Mouse (Mus musculus): ENCODE measurements around the gene Best2. TPM values are rescaled to one million over a fixed set of nuclear protein-coding genes. Genes with fewer than 3 reads are reported as not detected.
A peak's percentile ranks its signal among the peaks of the same experiment; 100 is the strongest.

Gene Best2
- total and polyA plus RNA-seq, 2 experiments from 2014 or later: not detected

GRCm38 (mm10) chr8:85035165-85035727, 20.9 kb upstream of the Best2 start:
- Histone ChIP-seq H3K36me3 (replicated peaks; ENCODE audit: control insufficient read depth, insufficient read depth, low read length) (peaks cover 25% of the 10 kb centered on the region), H3K9ac (replicated peaks; ENCODE audit: low read depth, low read length) (peak overlapping the region; percentile 94), H3K4me2 (ENCODE audit: low read depth, low read length) (peak overlapping the region; percentile 97), H3K9me3 (replicated peaks; ENCODE audit: control insufficient read depth, low read length) (no peaks in the 10 kb centered on the region), H3K27me3 (ENCODE audit: control insufficient read depth, insufficient read depth, low read length) (no peaks in the 10 kb centered on the region), H3K4me1 (ENCODE audit: control insufficient read depth, insufficient read depth) (peaks cover 14% of the 10 kb centered on the region), H3K4me3 (ENCODE audit: low read depth, low read length) (peak overlapping the region; percentile 76), H3K27ac (ENCODE audit: low read depth) (peak overlapping the region; percentile 96)
- 8% methylated on average over 12 of the region's 12 CpGs for whole genome bisulfite sequencing
- ATAC-seq (ENCODE audit: insufficient read depth, low read depth) (no peak), DNase-seq (ENCODE audit: low spot score) (no peak)
- no peak for TF ChIP-seq CTCF (IDR thresholded peaks at IDR 0.05; ENCODE audit: low read depth)
- no peak for TF ChIP-seq EP300 (IDR thresholded peaks at IDR 0.05; ENCODE audit: low read depth)

GRCm38 (mm10) chr8:85034764-85035163, 20.4 kb upstream of the Best2 start:
- H3K4me2 ChIP-seq (ENCODE audit: low read depth, low read length): peak overlapping the region; percentile 97
- no peak overlapping the region for H3K27ac ChIP-seq (ENCODE audit: low read depth)
- H3K9ac ChIP-seq (replicated peaks; ENCODE audit: low read depth, low read length): peak overlapping the region; percentile 94; the same call in 1 of the 2 replicates
- H3K36me3 ChIP-seq (replicated peaks; ENCODE audit: control insufficient read depth, insufficient read depth, low read length): peaks cover 28% of the 10 kb centered on the region
- H3K4me3 ChIP-seq (ENCODE audit: low read depth, low read length): peak overlapping the region; percentile 76
- DNase-seq (ENCODE audit: low spot score) (peak; percentile 87), ATAC-seq (ENCODE audit: insufficient read depth, low read depth) (no peak)
- WGBS: 4% methylated on average over 13 of the region's 13 CpGs
- no peaks in the 10 kb centered on the region for H3K27me3 ChIP-seq (ENCODE audit: control insufficient read depth, insufficient read depth, low read length)
- TF ChIP-seq EP300 (IDR thresholded peaks at IDR 0.05; ENCODE audit: low read depth): no peak
- no peak for TF ChIP-seq CTCF (IDR thresholded peaks at IDR 0.05; ENCODE audit: low read depth)
- no peaks in the 10 kb centered on the region for H3K9me3 ChIP-seq (replicated peaks; ENCODE audit: control insufficient read depth, low read length)
- peaks cover 14% of the 10 kb centered on the region for H3K4me1 ChIP-seq (ENCODE audit: control insufficient read depth, insufficient read depth)

GRCm38 (mm10) chr8:85033867-85034266, 19.5 kb upstream of the Best2 start:
- no peak overlapping the region for H3K27ac ChIP-seq (ENCODE audit: low read depth)
- no peaks in the 10 kb centered on the region for H3K27me3 ChIP-seq (ENCODE audit: control insufficient read depth, insufficient read depth, low read length)
- H3K9me3 ChIP-seq (replicated peaks; ENCODE audit: control insufficient read depth, low read length): no peaks in the 10 kb centered on the region
- H3K4me2 ChIP-seq (ENCODE audit: low read depth, low read length): no peak overlapping the region
- peaks cover 14% of the 10 kb centered on the region for H3K4me1 ChIP-seq (ENCODE audit: control insufficient read depth, insufficient read depth)
- DNase-seq (ENCODE audit: low spot score) (no peak), ATAC-seq (ENCODE audit: insufficient read depth, low read depth) (no peak)
- H3K4me3 ChIP-seq (ENCODE audit: low read depth, low read length): no peak overlapping the region
- H3K9ac ChIP-seq (replicated peaks; ENCODE audit: low read depth, low read length): no peak overlapping the region
- no peak for TF ChIP-seq CTCF (IDR thresholded peaks at IDR 0.05; ENCODE audit: low read depth)
- peaks cover 32% of the 10 kb centered on the region for H3K36me3 ChIP-seq (replicated peaks; ENCODE audit: control insufficient read depth, insufficient read depth, low read length)
- 40% methylated on average over 1 of the region's 1 CpGs for WGBS

GRCm38 (mm10) chr8:85032622-85033311, 18.4 kb upstream of the Best2 start:
- Histone ChIP-seq H3K4me2 (ENCODE audit: low read depth, low read length) (no peak overlapping the region), H3K36me3 (replicated peaks; ENCODE audit: control insufficient read depth, insufficient read depth, low read length) (peaks cover 32% of the 10 kb centered on the region), H3K27ac (ENCODE audit: low read depth) (no peak overlapping the region), H3K4me3 (ENCODE audit: low read depth, low read length) (no peak overlapping the region), H3K27me3 (ENCODE audit: control insufficient read depth, insufficient read depth, low read length) (no peaks in the 10 kb centered on the region), H3K4me1 (ENCODE audit: control insufficient read depth, insufficient read depth) (peaks cover 18% of the 10 kb centered on the region), H3K9me3 (replicated peaks; ENCODE audit: control insufficient read depth, low read length) (no peaks in the 10 kb centered on the region), H3K9ac (replicated peaks; ENCODE audit: low read depth, low read length) (no peak overlapping the region)
- ATAC-seq (ENCODE audit: insufficient read depth, low read depth) (no peak), DNase-seq (ENCODE audit: low spot score) (no peak)
- WGBS: 80% methylated on average over 4 of the region's 4 CpGs
- TF ChIP-seq CTCF (IDR thresholded peaks at IDR 0.05; ENCODE audit: low read depth): no peak
- no peak for TF ChIP-seq EP300 (IDR thresholded peaks at IDR 0.05; ENCODE audit: low read depth)

- no peak overlapping the region for H3K9ac ChIP-seq (replicated peaks; ENCODE audit: low read depth, low read length)
- H3K4me3 ChIP-seq (ENCODE audit: low read depth, low read length): no peak overlapping the region
- H3K36me3 ChIP-seq (replicated peaks; ENCODE audit: control insufficient read depth, insufficient read depth, low read length): peaks cover 32% of the 10 kb centered on the region
- ATAC-seq (ENCODE audit: insufficient read depth, low read depth) (no peak), DNase-seq (ENCODE audit: low spot score) (no peak)
- H3K4me2 ChIP-seq (ENCODE audit: low read depth, low read length): no peak overlapping the region
- H3K9me3 ChIP-seq (replicated peaks; ENCODE audit: control insufficient read depth, low read length): no peaks in the 10 kb centered on the region
- WGBS: 87% methylated on average over 14 of the region's 14 CpGs
- H3K4me1 ChIP-seq (ENCODE audit: control insufficient read depth, insufficient read depth): peaks cover 28% of the 10 kb centered on the region
- TF ChIP-seq CTCF (IDR thresholded peaks at IDR 0.05; ENCODE audit: low read depth): no peak
- no peak for TF ChIP-seq EP300 (IDR thresholded peaks at IDR 0.05; ENCODE audit: low read depth)
- H3K27ac ChIP-seq (ENCODE audit: low read depth): no peak overlapping the region
- H3K27me3 ChIP-seq (ENCODE audit: control insufficient read depth, insufficient read depth, low read length): no peaks in the 10 kb centered on the region
These were observed 14.9 kb upstream of the Best2 start for GRCm38 (mm10) chr8:85029271-85029670.

Measured in heart, postnatal 0 days (tissue).